Mouse (Mus musculus) adrenal gland, postnatal 25 days (tissue): ENCODE measurements around the gene Ctnna3. TPM values are rescaled to one million over a fixed set of nuclear protein-coding genes. Genes with fewer than 3 reads are reported as not detected.

Source experiments
- DNase-seq: peaks from one replicate; pipeline ENCODE4 v3.0.0; 2021; ENCODE audit warnings: mixed read lengths
- total RNA-seq: library from RNA; stranded (reverse); gene quantifications from 2 replicates; pipeline ENCODE4 v1.2.3, GENCODE M21; 2021

Ctnna3 gene
- total RNA-seq, 1 experiment from 2014 or later, result 1.2 TPM

DNA sequence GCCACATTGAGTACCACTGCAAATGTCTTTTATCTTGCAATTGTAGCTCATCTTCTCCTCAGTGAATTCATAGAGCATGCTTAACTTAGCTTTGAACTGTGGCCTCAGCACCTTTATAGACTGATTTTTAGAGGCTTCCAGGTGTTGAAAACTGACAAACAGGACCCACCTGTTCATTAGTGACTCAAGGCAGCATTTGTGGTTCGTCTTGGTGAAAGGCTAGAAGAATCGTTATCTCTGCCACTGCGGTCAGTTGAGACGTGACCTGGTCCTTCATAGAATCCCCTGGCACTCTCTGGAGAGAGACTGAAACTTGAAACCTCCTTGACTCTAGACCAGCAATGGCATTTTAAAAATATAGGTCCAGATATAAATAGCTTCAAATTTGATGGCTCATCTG lies 96.1 kb downstream of the Ctnna3 start:
- DNase-seq, result no peak

DNA sequence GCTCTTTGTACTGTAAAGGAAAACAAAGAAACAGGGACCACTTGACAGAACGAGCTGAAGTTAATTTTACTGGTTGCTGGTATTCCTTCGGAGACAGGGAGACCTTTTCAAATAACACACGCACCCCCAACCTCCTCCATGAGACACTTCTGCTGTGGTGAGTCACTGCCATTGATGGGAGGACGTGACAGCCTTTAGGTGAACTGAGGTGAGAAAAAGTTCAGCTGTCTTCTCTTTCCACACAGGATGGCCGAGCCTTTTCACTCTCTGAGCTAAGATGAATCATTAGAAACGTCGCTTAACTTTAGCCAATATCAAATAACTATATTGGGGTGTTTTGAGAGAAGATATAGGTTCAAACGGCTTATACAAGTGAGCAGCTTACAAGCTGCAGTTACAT lies 102.5 kb downstream of the Ctnna3 start:
- DNase-seq, result no peak

DNA sequence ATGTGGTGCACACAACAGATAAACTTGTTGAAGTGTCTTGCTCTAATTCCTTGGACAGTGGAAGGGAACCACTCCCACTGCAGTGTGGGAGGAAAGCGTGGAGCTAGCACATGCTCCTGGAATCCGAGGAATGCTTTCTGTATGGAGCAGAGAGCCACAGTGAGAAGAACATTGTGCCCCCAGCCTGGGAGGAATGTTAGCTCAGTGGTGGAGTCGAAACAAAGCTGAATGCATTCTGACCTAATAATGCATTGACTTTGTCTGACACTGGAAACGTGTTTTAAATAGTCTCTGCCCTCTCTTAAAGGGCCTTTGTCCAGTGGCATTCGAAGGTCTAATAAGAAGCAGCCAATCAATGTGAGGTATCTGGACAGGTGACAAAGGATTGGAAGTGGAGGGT lies 111.9 kb downstream of the Ctnna3 start:
- no peak for DNase-seq

DNA sequence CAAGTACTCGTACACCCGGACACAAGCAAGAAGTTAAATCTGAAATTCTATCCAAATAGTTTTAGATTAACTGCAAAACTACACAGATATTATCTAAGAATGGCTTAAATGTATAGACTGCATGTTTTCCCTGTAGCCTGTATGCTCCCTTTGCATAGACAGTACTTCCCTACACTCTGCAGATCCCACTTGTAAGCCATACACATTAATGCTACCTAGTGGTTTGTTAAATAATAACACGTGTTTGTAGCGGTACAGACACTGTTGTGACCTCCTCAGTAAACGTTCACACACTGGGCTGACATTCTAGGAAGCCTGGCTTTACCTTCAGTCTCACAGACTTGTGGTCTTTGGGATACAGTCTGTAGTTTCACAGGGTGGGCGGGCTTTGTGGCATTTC lies 112.6 kb downstream of the Ctnna3 start:
- no peak for DNase-seq

DNA sequence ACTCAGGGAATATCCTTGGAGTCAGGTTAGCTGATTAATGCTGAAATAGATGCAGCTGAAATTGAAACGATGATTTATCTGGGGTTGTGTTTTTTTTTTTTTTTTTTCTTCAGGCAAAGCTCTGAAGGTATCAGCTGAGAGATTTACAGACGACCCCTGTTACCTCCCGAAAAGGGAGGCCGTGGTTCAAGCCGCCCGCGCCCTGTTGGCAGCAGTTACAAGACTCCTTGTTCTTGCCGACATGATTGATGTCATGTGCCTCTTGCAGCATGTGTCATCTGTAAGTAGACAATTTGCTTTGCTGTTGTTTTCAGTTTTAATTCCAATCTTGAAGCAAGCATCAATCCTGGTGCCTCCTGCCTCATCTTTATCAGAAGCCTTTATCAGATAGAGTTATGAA lies 136.8 kb downstream of the Ctnna3 start:
- peak; percentile 28 for DNase-seq

DNA sequence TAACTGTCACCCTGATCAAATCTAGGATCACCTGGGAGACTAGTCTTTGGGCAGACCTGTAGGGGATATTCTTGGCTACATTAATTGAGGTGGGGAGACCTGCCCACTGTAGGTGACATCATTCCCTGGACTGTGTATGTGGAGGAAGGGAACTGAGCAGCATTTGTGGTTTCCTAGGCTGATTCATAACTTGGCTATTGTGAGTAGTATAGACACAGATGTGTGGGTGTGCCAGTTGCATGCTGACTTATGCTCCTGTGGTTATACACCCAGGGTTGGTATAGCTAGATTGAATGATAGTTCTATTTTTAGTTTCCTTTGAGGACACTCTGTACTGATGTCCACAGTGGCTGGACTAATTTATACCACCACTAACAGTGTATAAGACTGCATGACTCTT lies 141.7 kb downstream of the Ctnna3 start:
- no peak for DNase-seq

DNA sequence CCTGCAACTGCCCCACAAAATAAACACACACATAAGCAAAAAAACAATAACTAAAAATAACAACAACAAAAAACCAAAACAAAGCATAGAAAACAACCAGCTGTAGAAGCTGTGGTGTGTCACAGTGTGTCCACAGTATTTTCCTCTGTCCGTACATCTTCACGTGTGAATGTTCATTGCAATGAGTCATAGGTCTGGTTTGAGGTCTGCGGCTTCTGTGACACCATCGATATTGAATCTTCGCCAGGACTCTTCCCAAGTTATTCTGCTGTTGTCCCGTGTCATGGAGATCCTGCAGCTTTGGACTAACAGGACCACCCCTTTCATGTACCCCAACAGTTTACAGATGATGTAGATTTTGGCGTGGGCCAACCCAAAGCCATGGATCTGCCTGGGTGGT lies 143.0 kb downstream of the Ctnna3 start:
- no peak for DNase-seq

DNA sequence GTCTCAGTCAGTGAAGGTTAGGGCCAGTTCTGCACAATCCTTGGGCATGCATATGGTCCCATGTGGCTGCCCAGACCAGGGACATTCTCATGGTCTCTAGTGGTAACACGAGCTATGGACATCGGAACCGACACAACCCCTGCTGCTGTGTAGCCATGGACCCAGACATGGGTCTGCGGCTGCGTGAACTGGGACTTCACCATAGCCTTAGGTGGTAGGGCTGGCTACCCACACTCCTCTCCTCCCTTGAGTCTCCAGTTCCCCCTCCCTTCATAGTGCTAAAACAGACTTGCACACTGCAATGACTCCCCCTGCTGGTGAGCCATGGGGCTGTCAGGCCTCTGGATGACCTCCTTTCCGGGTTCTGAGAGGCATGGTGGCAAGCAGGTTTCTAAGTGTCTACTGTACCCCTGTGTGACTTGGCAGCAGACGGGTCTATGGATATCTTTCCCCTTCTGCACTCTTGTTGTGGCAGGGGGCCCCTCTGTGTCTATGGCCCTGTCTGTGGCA lies 144.3 kb downstream of the Ctnna3 start:
- DNase-seq, result peak; percentile 63

DNA sequence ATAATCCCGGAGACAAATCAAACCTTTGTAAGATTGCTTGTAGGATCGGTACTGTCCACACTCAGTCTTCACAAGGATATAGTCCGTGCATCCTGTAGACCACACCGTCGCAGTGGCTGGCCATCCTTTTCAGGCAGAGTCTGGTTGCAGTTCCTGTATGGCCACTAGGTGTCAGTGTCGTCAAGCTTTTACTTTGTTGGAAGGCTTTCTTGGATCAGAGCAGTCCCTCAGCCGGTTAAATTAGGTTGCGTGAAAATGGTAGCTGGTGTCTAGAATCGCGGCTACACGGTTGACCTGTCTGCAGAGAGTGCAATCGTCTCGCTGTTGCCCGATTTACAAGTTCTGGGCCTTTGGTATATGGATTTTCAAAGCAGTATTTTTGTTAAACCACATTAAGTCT lies 152.7 kb downstream of the Ctnna3 start:
- DNase-seq, result peak; percentile 71

DNA sequence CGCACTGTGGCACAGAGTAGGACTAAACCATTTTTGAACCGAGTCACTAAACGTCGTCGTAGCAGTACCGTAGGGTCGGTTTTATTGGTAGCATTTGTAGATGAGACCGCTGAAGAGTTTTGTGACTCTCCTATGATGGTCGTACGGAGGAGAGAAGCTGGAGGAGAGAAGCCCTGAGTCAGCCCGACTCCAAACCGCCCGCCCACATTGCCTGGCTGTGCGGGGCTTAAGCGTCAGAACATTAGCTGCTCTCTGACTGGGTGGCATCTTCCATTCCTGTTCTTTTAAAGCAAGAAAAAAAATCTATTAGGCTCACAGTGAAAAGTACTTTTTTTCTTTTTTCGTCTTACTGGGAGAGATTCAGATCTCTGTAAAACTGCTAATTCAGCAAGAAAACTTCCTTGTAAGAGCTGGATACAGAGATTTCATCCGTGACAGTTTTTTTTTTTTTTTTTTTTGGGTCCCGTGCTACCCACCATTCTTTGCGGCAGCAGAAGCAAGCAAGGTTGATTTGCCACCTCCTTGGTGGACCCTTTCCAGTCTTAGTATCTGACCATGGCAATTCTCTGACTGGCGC lies 154.0 kb downstream of the Ctnna3 start:
- DNase-seq, result no peak

DNA sequence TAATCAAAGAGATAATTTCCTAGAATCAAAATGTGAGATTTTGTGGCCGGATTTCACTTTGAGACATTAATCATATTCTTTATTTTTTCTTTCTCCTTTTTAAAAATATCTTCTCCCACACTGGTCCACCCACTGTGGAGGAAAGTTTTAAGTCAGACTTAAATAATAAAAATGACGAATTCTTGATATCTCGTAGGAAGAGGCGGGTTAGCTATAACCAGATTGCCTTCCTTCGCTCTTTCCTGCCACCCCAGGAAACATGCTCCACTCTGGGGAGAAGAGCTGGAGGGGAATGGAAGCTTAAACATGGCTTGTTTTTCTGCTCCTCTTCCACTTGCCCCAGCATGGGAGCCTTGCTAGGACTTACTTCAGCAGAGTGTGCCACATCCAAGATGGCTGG lies 169.5 kb downstream of the Ctnna3 start:
- no peak for DNase-seq

DNA sequence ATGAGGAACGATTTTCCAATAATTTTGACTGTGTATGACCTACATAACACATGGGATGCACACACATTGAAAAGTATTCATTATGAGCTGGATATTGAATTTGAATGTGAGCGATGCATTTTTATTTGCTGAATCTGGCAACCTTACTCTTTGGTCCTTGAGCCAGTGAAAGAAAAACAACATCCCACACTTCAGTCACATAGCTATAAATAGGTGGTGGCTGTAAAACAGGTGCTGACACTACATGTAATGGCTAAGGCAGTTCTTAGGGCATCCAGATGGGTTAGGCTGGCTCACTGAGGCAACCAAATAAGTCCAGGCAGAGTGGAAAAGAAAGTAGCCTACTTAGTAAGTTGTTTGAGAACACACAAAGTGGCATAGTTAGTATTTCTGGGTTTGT lies 171.3 kb downstream of the Ctnna3 start:
- no peak for DNase-seq

DNA sequence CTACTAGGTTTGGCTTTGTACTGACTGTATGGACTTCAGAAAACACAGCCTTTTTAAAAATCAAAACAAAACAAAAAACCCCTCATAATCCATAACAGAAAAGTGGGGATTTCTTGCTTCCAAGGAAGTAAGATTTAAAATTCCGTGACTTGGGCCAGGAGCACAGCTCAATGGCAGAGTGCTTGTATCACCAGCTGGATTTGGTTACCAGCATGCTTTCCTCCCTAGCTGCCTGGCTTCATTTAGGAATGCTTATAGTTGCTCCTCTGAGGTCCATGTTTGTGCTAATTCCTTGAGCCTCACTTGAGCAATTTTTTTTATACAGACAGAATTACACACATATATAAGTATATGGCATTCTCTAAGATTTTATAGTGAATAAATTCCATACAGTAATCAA lies 198.6 kb downstream of the Ctnna3 start:
- no peak for DNase-seq

DNA sequence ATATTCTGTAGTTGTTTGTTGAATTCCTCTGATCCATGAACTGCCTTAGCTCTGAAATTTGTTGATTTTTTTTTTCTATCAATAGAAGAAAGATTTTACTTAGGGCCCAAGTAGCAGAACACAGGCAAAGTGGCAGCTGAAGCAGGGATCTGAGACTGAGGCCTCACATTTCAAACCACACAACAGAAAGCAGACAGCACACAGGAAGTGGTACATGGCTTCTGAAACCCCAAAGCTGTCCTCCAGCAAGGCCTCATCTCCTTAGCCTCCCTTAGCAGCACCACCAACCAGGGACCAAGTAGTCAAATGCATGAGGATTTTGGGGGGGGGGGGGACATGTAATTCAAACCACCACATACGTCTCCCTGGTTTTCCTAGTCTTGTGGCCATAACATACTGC lies 204.0 kb downstream of the Ctnna3 start:
- DNase-seq, result no peak

DNA sequence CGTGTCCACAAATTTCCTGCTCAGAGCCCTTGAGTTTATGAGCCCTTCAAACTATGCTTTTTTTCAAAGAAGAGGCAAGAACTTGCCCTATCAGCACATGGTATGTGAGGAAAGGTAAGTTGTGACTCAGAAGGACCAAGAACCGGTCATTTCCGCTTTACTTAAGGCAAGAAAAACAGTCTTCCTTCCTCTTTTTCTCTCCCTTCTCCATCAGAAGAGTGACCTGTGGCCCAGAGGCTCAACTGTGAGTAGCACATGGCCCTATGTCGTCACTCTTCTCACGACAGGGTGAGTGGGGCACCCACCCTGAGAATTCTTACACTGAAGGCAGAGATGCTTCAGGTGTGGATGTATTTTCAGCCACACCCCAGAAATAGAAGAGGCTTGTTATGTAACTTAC lies 208.1 kb downstream of the Ctnna3 start:
- no peak for DNase-seq

DNA sequence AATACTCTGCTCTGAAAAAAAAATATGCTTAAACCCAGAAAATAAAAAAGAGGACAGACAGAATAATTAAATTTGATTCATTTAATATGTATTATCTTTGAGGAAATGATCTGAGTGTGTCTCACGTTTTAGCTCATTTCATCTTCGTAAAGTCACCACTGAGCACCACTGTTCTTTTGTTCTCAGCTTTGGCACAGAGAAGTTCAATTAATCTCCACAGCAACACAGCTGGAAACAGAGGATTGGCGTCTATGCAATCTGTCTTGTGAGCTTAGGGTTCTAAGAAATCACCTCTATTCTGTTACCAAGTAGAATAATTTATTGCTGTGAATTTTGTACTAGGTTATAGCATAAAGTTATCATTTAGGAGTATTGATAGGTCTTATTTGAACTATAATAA lies 217.4 kb downstream of the Ctnna3 start:
- no peak for DNase-seq

DNA sequence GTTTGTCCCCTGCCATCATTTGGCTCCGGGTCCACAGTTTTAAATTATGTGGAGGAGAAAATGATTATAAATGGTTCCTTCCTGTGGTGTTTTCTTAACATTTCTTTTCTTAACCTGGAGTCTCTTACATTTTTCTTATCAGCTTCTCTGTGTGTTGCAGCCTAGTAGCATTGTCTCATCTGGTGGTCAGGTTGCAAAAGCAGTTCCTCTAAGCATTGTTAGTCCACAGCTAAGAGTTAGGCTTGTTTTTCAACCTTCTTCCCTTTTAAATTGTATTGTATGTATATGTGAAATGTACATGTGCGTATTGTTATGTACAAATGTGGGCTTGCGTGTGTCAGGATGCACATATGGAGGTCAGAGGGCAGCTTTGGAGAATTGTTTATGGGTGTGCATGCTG lies 220.4 kb downstream of the Ctnna3 start:
- no peak for DNase-seq

DNA sequence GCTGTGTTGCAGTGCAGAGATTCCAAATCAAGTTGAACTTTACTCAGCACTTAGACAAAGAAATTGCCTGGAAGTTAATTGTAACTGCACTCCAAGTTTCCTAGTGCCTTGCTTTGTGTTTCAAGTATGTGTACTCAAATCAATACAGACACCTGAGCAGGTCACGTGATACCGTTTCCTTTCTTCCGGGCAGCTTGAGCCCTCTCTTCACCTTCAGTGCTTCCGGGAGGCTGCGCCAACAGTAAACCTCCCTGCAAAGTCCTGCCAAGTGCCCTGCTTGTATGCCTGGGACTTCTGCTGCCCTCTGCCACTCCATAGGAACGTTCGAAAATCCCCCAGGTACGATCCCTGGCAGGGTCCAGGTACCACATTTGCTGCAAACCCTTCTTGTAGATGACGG lies 223.0 kb downstream of the Ctnna3 start:
- no peak for DNase-seq

DNA sequence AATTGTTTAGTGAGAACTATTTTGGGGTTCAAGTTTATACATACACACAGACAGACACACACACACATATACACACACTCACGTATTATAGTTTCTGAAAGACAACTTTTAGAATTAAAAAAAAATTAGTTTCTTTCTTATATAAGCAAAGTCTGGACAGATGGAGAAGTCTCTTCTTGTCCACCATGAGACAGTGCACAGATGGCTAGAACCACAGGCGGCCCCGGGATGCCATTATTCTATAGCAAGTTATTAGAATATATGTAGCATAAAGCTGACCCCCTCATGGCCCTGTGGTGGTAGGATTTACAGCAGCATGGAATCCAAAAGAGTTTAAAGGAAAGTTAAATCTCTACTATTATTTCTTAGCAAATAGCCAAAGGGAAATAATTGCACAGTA lies 223.7 kb downstream of the Ctnna3 start:
- DNase-seq, result no peak

DNA sequence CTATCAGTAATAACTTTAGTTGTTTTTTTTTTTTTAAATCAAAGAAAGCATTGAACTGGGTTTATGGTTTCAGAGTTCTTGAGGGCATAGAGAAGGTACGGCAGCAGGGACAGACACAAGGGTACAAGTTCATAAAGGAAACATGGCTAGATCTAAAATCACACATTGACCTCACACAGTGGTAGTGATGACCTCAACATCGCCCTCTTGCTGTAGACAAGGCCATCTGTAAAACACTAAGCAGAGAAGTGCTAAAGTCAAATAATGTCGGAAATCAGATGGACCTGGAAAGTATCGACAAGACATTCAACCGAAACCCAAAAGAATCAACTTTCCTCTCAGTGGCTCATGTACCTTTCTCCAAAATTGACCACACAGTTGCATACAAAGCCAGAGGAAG lies 224.7 kb downstream of the Ctnna3 start:
- DNase-seq, result no peak

DNA sequence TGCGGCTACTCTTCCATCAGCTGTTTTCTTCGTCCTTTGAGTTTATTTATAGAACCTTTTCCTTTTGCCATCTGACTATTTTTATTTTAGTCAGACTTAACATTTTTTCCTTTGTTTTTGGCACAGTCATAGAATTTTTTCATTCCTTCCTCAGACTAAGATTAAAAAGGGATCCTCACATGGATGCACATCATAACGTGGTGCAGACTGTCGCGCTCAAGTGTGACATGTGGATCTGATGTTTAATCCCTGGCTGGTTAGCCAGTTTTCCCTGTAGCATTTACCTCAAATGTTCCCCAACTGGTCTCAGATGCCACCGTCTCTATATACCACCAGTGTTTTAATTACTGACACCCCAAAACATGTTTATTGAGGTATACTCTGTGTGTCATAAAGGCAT lies 246.4 kb downstream of the Ctnna3 start:
- no peak for DNase-seq

DNA sequence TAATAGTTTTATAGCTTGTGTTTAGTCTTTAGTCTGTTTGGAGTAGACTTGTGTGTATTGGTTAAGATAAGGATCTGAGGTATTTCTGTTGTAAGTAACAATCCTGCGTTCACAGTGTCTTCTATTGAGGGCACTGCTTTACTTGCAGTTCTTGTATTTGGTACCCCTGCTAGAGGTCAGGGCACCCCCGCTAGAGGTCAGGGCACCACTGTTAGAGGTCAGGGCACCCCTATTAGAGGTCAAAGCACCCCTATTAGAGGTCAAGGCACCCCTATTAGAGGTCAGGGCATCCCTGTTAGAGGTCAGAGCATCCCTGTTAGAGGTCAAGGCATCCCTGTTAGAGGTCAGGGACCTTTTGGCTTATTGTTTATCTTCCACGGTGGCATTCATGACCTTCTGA lies 259.3 kb downstream of the Ctnna3 start:
- no peak for DNase-seq

DNA sequence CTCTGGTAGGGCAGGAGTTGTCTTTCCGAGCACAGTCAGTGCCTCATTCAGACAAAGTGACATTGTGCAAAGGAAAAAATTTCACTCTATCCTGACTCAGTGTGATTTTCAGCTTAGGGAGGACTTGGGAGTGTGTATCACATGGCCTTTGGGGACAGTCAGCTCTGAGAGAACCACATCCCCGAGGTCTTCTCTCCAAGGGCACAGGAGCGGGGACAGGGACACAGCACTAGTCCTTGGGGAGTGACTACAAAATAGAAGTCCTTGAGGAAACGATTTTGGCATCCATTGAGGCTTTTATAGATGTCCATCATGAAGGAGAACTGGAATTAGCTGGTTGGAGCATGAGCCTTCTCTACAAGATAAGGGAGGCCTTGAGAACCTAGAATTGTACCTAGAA lies 259.8 kb downstream of the Ctnna3 start:
- DNase-seq, result no peak

DNA sequence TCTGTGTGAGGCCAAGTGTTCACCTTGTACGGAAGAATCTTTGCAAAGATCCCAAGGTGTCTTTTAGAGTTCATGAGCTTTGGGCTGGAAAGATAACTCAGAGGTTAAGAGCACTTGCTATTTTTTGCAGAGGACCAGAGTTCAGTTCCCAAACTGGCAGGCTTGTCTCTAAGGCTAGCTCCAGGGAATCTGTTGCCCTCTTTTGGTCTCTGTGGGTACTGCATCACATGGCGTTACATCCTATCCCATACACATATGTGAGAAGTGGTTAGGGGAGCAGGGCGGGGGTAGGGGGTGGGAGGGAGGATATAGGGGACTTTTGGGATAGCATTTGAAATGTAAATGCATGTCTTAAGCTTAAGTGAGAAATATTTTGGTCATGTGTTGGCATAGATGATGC lies 262.1 kb downstream of the Ctnna3 start:
- DNase-seq, result no peak

DNA sequence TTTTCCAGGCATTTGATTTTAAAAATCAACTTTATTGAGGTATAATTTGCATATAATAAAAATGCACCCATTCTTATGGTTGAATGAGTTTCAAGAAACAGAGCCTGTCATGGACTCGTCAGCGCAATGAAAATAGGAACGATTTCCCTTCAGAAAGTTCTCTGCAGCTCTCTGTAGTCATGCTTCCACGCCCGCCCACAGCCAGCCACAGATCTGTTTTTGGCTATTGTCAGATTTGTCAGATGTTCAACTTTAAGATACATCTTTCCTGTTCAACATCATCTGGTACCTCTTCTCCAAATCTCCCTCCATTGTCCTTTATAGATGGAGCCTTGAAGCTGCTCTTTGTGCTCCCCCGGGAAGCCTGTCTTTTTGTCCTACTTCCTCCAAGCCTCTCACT lies 280.3 kb downstream of the Ctnna3 start:
- DNase-seq, result no peak
